Mouse (Mus musculus): ENCODE measurements at regions not wholly inside any gene's neighbourhood (a gene's known extent, or its start where the extent isn't known, plus 50 kb on each side); places are given as distances from the start of the nearest gene placed in this dataset.

DNA sequence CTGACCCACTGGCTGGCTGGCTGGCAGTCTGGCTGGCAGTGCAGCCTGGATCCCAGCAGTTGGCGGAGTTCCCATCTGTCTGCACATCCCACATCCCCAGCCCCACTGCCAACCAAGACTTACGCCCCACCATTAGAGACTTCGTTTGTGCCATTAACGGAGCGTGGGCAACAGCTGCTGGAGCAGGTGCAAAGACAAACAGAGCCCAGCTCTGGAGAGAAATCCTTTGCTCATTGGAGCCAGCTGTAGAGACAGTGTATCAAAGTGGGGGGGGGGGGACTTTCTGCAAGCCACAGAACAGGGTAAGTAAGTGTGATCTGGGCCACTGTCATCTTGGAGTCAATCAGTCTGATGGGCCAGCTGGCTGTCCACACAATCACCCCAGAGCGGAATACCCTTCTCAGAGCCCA lies 52.3 kb downstream of the Rplp1 start:
- DNase-seq, result no peak

- DNase-seq, result peak; percentile 83
Observed at GRCm38 (mm10) chr9:61860147-61860546, 54.2 kb downstream of the Rplp1 start.

DNA sequence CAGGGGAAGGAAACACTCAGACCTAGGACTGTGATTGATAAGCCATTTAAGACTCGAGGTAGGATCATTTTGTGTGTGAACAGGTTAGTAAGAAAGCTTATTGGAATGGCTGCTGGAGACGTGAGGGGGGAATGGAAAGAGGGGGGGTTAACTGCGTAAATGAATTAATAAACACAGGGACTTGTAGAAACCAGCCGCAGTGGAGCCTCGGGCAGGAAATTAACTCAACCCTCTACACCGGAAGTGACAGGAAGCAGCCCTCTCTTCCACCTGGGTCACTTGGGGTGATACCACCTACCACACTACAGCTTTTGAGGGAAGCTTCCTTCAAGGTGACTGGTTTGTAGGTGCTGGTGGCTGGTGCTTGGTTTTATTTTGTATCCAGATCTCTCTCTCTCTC lies 54.9 kb downstream of the Rplp1 start:
- DNase-seq, result peak; percentile 38

DNA sequence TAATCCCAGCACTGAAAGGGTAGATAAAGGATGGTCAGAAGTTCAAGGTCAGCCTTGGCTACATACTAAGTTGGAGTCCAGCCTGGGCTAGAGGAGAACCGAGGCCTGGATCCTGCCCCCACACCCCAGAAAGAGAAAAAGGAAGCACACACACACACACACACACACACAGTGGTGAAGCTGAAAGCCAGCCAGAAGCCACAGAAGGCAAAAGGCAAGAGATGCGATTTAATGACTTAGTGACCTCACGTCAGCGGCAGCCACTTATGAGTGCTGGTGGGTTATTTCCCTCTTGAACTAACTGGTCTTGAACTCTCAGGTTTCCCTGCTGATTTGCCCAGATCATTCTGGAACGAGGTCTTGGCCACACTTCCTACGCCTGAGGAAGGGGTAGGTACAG lies 56.5 kb downstream of the Rplp1 start:
- no peak for DNase-seq

DNA sequence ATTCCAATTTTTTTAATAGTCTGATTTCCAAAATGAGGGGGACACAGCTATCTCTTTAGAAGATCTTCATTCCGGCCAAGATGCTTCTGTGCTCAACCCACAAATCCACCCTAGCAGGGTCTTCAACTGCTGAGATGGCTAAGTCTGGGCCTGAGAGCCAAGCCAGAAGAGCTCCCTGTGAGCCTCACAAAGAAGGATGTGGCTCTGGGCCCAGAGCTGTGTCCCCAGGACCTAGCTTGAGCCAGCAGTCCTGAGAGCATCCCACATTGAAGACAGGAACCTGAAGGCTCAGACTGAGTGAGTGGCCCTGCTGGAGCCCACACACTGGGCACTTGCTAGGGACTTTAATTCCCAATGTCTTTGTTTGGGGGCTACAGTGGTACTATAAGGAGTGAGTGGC lies 57.7 kb downstream of the Rplp1 start:
- no peak for DNase-seq

GRCm38 (mm10) chr9:61855686-61856085 lies 58.7 kb downstream of the Rplp1 start:
- no peak for DNase-seq

- DNase-seq, result no peak
Observed at GRCm38 (mm10) chr9:61853841-61854240, 60.5 kb downstream of the Rplp1 start.

DNA sequence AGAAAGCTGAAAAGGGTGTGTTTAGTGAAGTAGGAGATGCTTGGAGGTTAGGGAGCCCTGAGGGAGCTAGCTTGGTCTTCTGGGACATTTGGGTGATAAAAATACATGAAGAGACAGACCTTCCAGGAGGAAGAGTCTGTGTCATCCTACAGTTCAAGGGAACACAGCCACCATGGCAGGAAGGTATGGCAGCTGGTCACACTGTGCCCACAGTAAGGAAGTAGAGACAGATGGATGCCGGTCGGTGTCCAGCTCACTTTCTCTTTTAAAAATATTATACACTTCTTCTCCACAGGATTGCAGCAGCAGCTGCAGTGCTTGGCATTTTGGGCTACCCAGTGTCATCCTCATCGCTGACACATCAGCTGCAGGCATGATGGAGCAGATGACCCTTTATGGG lies 63.0 kb downstream of the Rplp1 start:
- DNase-seq, result no peak

DNA sequence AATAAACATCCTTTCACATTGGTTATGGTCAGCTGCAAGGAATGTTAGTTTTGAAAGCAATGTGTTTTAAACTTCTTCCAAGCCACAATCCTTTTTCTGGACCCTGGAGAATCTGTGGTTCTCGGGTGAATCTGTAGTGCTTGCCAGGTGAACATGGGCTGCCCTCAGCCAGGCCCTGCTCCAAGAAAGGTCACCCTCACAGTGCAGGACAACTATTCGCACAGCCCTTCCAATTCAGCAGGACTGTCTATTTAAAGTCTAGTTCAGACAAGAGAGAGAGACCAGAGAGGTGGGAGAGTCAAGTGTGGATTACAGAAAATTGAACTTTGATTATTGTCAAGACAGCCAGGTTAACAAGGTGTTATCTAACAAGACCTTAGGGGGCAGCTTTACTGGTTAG lies 65.9 kb downstream of the Rplp1 start:
- DNase-seq, result no peak

DNA sequence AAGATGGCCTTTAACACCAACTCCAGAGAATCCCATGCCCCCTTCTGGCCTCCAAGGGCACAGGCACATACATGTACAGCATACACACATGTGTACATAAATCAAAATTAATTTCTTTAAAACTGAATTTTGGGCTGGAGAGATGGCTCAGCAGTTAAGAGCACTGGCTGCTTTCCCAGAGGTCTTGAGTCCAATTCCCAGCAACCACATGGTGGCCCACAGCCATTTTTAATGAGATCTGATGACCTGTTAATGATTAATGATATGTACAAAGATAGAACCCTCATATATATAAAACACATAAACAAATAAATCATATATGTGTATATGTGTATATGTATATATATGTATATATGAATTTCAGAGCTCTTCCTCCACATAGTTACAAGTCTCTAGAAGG lies 66.8 kb downstream of the Rplp1 start:
- no peak for DNase-seq

DNA sequence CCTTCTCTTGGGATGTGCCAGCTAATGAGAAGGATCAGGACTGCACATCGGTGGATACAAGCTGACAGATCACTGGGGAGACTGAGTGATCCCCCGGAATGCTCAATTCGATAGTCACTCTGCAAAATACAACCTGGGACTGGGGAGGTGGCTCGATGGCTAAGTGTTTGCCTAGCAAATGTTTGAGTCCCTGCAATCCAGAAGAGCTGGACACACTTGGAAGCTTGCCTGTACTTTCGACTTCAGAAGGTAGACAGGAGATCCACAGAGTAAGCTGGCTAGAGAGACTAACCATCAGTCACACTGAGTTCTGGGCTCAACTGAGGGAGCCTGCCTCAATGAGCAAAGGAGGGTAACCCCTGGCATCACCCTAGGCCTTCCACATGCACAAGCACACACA lies 69.7 kb downstream of the Rplp1 start:
- no peak for DNase-seq

- DNase-seq, result no peak
Observed at GRCm38 (mm10) chr9:61844141-61844540, 70.2 kb downstream of the Rplp1 start.

GRCm38 (mm10) chr9:61843513-61843912 lies 70.8 kb downstream of the Rplp1 start:
- DNase-seq, result no peak

DNA sequence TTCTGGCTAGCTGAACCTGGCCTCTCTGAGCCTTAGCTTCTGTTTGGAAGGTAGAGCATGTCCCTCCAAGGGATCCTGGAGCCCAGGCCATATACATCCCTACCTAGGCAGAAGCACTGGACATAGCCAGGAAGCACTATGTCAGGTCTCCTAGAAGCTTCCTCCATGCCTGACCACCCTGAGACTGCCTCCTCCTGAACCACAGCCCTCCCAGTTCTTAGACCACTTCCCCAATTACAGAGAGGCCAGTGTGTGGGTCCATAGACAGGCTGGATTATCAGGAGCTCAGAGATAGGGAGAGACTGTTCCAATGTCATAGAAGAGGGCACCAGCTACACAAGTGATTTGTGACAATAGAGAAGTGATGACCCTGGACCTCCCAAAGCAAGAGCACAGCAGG lies 72.0 kb downstream of the Rplp1 start:
- no peak for DNase-seq

GRCm38 (mm10) chr9:61841222-61841621 lies 73.1 kb downstream of the Rplp1 start:
- DNase-seq, result no peak

DNA sequence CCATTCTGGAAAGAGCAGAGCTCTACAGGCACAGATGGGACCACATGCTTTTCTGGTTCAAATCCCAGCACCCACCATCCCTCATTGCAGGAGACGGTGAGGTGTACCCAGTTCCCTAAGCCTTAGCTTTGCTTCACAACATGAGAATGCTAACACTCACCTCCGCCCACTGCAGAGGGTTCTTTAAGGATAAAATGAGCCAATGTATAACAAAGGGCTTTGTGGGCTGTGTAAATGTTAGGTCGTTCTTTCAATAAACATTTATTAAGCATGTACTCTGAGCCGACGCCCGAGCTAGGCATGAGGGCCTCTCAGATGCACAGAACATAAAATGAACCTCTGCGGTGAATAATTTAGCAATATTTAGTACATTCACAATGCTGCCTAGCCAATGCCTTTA lies 74.0 kb downstream of the Rplp1 start:
- no peak for DNase-seq

DNA sequence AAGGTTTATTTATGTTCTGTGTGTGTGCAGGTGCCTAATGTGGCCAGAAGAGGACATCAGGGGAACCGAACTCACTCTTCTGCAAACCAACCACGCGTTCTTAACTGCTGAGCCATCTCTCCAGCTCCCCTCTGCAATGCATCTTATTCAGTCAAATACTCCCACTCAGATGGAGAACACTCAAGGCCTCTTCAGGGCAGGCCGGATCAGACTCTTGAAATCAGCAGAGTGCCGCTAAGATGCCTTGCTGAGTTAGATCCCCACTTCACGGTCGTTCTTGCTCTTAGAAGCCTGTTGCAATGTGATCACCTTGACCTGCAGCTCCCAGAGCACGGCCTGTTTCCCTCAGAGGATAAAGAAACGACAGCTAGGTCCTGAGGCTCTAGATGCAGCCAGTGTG lies 81.1 kb downstream of the Rplp1 start:
- DNase-seq, result no peak

- peak; percentile 90 for DNase-seq
Observed at GRCm38 (mm10) chr9:61830236-61830635, 84.1 kb downstream of the Rplp1 start.

DNA sequence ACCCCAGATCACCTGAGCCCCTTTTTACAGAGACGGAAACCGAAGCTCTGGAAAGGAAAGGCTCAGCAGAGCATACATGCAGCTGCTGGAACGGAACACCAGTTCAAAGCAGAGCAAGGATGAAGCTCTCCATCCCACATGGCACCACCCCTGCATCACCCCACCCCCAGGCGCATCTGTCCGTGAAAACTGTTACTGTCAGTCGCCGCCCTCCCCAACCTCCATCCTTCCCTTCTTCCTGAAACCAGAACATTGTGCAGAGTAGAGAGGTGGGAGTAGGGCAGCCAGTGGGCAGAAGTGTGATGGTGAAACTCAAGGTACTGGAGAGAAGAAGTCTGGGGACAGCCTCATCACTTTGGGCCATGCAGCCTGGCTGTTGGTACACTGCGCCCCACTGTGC lies 84.6 kb downstream of the Rplp1 start:
- DNase-seq, result peak; percentile 17

- DNase-seq, result no peak
Observed at GRCm38 (mm10) chr9:61829301-61829700, 85.0 kb downstream of the Rplp1 start.

GRCm38 (mm10) chr9:61827721-61828120 lies 86.6 kb downstream of the Rplp1 start:
- no peak for DNase-seq

GRCm38 (mm10) chr9:61827014-61827413 lies 87.3 kb downstream of the Rplp1 start:
- no peak for DNase-seq

DNA sequence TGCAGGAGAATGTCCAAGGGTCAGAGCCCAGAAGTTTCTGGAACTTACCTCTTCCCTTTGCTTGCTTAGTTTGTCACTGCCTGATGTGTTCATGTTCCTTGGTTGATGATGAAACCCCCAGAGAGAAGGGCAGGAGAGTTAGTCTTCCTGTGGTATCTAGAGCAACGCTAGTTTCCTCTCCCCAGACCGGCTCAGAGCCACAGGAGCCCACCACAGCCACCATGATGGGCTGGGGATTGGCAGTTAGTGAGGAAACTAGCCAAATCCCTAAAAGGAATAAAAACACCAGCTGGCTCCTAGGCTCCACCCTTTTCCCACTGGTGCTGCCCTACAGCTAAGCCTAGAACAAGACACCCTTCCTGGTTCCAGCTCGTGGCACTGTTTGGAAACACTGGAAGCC lies 87.9 kb downstream of the Rplp1 start:
- DNase-seq, result no peak

DNA sequence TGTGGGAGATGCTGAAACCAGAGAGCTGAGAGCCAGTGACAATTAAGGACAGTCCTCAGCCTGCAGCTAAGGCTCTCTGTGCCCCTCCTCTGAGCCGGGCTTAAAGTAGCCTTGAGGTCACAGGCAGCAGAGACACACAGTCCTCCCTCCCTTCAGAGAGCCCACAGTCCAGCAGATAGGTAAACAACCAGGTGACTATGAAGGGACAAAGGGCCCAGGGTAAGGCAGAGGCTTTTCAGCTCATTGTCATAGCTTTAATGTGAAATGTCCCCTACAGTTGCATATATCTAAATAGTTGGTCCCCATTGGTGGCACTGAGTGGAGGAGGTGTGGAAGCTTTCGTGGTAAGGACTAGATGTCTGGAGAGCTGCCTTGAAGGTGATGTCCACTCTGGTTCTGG lies 88.5 kb downstream of the Rplp1 start:
- DNase-seq, result no peak

GRCm38 (mm10) chr9:61819836-61820235 lies 94.5 kb downstream of the Rplp1 start:
- no peak for DNase-seq

- no peak for DNase-seq
Observed at GRCm38 (mm10) chr9:61816589-61817179, 97.7 kb downstream of the Rplp1 start.
